Mouse (Mus musculus) layer of hippocampus, postnatal 25 days (tissue): ENCODE measurements around the gene Med17. TPM values are rescaled to one million over a fixed set of nuclear protein-coding genes. Genes with fewer than 3 reads are reported as not detected.
A peak's percentile ranks its signal among the peaks of the same experiment; 100 is the strongest.
"Not testable (repeated sequence)": the region's sequence is repeated elsewhere in the genome, so short reads cannot be mapped to it uniquely, and the experiment has no call there.

Experiments
- DNase-seq, 2 experiments: peaks; one replicate each; pipeline ENCODE4 v3.0.0; 2022; ENCODE audit warnings: mixed read lengths in 2 of 2, low spot score in 1 of 2; ENCODE audit errors: extremely low spot score in 1 of 2
- total RNA-seq, 2 experiments: library from RNA; stranded (reverse); gene quantifications; 2 replicates each; pipeline ENCODE4 v1.2.3; 2021

The Med17 gene
- total RNA-seq = 10 to 100 TPM; 34.3 to 34.4 TPM

- DNase-seq = peak; percentile 85 to 89
Measured at GRCm38 (mm10) chr9:15279649-15280490, at the start of gene Med17. Gene Med17 (minus strand): TSS chr9:15279931.

- no peak for DNase-seq
Measured at GRCm38 (mm10) chr9:15318170-15318742, 38.5 kb upstream of the Med17 start.

GRCm38 (mm10) chr9:15317223-15318169, 37.8 kb upstream of the Med17 start:
- DNase-seq = no peak

- not testable (repeated sequence) for DNase-seq
Measured at GRCm38 (mm10) chr9:15316296-15316695, 36.6 kb upstream of the Med17 start.

- no peak for DNase-seq
Measured at GRCm38 (mm10) chr9:15314619-15315018, 34.9 kb upstream of the Med17 start.

- no peak for DNase-seq
Measured at GRCm38 (mm10) chr9:15313633-15314032, 33.9 kb upstream of the Med17 start.

- no peak for DNase-seq
Measured at GRCm38 (mm10) chr9:15312054-15312735, 32.5 kb upstream of the Med17 start.

GRCm38 (mm10) chr9:15310179-15310578, 30.4 kb upstream of the Med17 start:
- DNase-seq = no peak

- DNase-seq = no peak
Measured at GRCm38 (mm10) chr9:15309425-15309824, 29.7 kb upstream of the Med17 start.

GRCm38 (mm10) chr9:15308254-15308653, 28.5 kb upstream of the Med17 start:
- no peak for DNase-seq

- DNase-seq = no peak
Measured at GRCm38 (mm10) chr9:15307257-15307656, 27.5 kb upstream of the Med17 start.

GRCm38 (mm10) chr9:15306398-15307119, 26.8 kb upstream of the Med17 start, which contains the start of gene 4931406C07Rik:
Gene 4931406C07Rik (minus strand): TSS chr9:15306448.
- DNase-seq = peak in 1 of 2 experiments; percentile 26

GRCm38 (mm10) chr9:15305503-15306397, 26.0 kb upstream of the Med17 start, which contains the start of gene Taf1d:
Gene Taf1d (plus strand): TSS chr9:15306214.
- DNase-seq = peak; percentile 95 to 96

GRCm38 (mm10) chr9:15302881-15303280, 23.1 kb upstream of the Med17 start:
- no peak for DNase-seq

GRCm38 (mm10) chr9:15302006-15302405, 22.3 kb upstream of the Med17 start:
- not testable (repeated sequence) for DNase-seq

- no peak for DNase-seq
Measured at GRCm38 (mm10) chr9:15301399-15301798, 21.7 kb upstream of the Med17 start.

GRCm38 (mm10) chr9:15300056-15300455, 20.3 kb upstream of the Med17 start:
- no peak for DNase-seq

GRCm38 (mm10) chr9:15298451-15298850, 18.7 kb upstream of the Med17 start:
- DNase-seq = no peak
